Mouse (Mus musculus): ENCODE data around the gene Casp8.

GRCm38 (mm10) chr1:58806651-58807050, 11.5 kb downstream of the Casp8 start:
- TF ChIP-seq CTCF (IDR thresholded peaks at IDR 0.05; ENCODE audit: insufficient read depth, low read depth, low read length): no peak
- no peak for TF ChIP-seq POLR2A (IDR thresholded peaks at IDR 0.05; ENCODE audit: insufficient read depth, low read depth, low read length)
